Mouse (Mus musculus) heart, embryonic 14.5 days (tissue): ENCODE data around the gene Idh1. TPM values are rescaled to one million over a fixed set of nuclear protein-coding genes. Genes with fewer than 3 reads are reported as not detected.

Experiments used
- ATAC-seq: fragments of 200-750 bp; cut with Nextera tagmentation; 2 replicates; pipeline ENCODE4 v1.8.0; 2017; ENCODE audit warnings: low read depth, moderate TSS enrichment; ENCODE audit not compliant: insufficient number of reproducible peaks, insufficient read depth, low FRiP score
- H3K27ac ChIP-seq, 2 experiments: fragments of 200-500 bp in 1 of 2; fragments of 300-500 bp in 1 of 2; sonication (generic) in 1 of 2; replicated peaks in 1 of 2; 2 replicates each; pipeline ENCODE4 v1.5.1; 2012 to 2014; ENCODE audit warnings: low read depth in 2 of 2, low read length in 2 of 2, control low read depth in 1 of 2, mild to moderate bottlenecking in 1 of 2, mixed read lengths in 1 of 2; ENCODE audit not compliant: control insufficient read depth in 1 of 2, insufficient read depth in 1 of 2
- H3K27me3 ChIP-seq: fragments of 300-500 bp; sonication (generic); 2 replicates; pipeline ENCODE4 v1.6.1; 2014; ENCODE audit warnings: mild to moderate bottlenecking, low read length, control low read depth; ENCODE audit not compliant: control insufficient read depth, insufficient read depth
- H3K36me3 ChIP-seq: fragments of 300-500 bp; sonication (generic); 2 replicates; pipeline ENCODE4 v1.6.1; 2014; ENCODE audit warnings: mild to moderate bottlenecking, control low read depth, low read length, mixed read lengths; ENCODE audit not compliant: control insufficient read depth, insufficient read depth
- H3K4me1 ChIP-seq, 2 experiments: fragments of 200-500 bp in 1 of 2; fragments of 300-500 bp in 1 of 2; sonication (generic) in 1 of 2; 2 replicates each; pipeline ENCODE4 v1.6.1; 2012 to 2014; ENCODE audit warnings: low read length in 2 of 2, control low read depth in 1 of 2, mixed read lengths in 1 of 2; ENCODE audit not compliant: control insufficient read depth in 2 of 2, insufficient read depth in 2 of 2
- H3K4me2 ChIP-seq: fragments of 300-500 bp; sonication (generic); 2 replicates; pipeline ENCODE4 v1.6.1; 2014; ENCODE audit warnings: mild to moderate bottlenecking, low read length
- H3K4me3 ChIP-seq, 2 experiments: fragments of 200-500 bp in 1 of 2; fragments of 300-500 bp in 1 of 2; sonication (generic) in 1 of 2; 2 replicates each; pipeline ENCODE4 v1.5.1; 2012 to 2014; ENCODE audit warnings: low read length in 2 of 2, mild to moderate bottlenecking in 2 of 2, control low read depth in 1 of 2, low read depth in 1 of 2, moderate library complexity in 1 of 2; ENCODE audit not compliant: control insufficient read depth in 1 of 2, insufficient read depth in 1 of 2
- H3K9ac ChIP-seq: fragments of 300-500 bp; sonication (generic); 2 replicates; pipeline ENCODE4 v1.6.1; 2014; ENCODE audit warnings: mild to moderate bottlenecking, low read length
- H3K9me3 ChIP-seq: fragments of 300-500 bp; sonication (generic); 2 replicates; pipeline ENCODE4 v1.6.1; 2016; ENCODE audit warnings: low read length, control low read depth; ENCODE audit not compliant: control insufficient read depth
- WGBS: fragments of 180-500 bp; shearing (Covaris S2); extraction: QIAGEN DNeasy Blood & Tissue Kit; methylation state at CpG from one replicate; pipeline ENCODE4 v1.1.7; 2014; 5-methylcytosine and 5-hydroxymethylcytosine counted together
- polyA plus RNA-seq: library from polyadenylated mRNA; unstranded; fragments of >200 nt; fragmentation: Nextera tagmentation; extraction: Ambion mirVana; gene quantifications from 2 replicates; pipeline ENCODE4 v1.2.1, GENCODE M21; 2014

Gene Idh1
- polyA plus RNA-seq, 1 experiment from 2014 or later: 74.3 TPM

GRCm38 (mm10) chr1:65176912-65177311, 9.4 kb downstream of the Idh1 start:
- Histone ChIP-seq H3K9ac (no peak overlapping the region), H3K36me3 (peaks cover 26% of the 10 kb centered on the region), H3K9me3 (no peaks in the 10 kb centered on the region), H3K4me2 (no peak overlapping the region), H3K27ac (no peak overlapping the region), H3K4me1 (peaks cover 0 to 8% of the 10 kb centered on the region in 2 experiments; a peak in 2 of 4 replicates), H3K4me3 (no peak overlapping the region), H3K27me3 (no peaks in the 10 kb centered on the region)
- 71% methylated on average over 5 of the region's 5 CpGs for WGBS
- ATAC-seq: no peak

GRCm38 (mm10) chr1:65176171-65176570, 10.1 kb downstream of the Idh1 start:
- H3K27me3 ChIP-seq: no peaks in the 10 kb centered on the region
- 72% methylated on average over 4 of the region's 4 CpGs for WGBS
- no peak for ATAC-seq
- peaks cover 33% of the 10 kb centered on the region for H3K36me3 ChIP-seq
- H3K4me2 ChIP-seq: no peak overlapping the region
- H3K4me1 ChIP-seq: peaks cover 0 to 8% of the 10 kb centered on the region in 2 experiments; a peak in 2 of 4 replicates
- H3K4me3 ChIP-seq: no peak overlapping the region
- H3K9me3 ChIP-seq: no peaks in the 10 kb centered on the region
- no peak overlapping the region for H3K27ac ChIP-seq
- H3K9ac ChIP-seq: no peak overlapping the region

DNA sequence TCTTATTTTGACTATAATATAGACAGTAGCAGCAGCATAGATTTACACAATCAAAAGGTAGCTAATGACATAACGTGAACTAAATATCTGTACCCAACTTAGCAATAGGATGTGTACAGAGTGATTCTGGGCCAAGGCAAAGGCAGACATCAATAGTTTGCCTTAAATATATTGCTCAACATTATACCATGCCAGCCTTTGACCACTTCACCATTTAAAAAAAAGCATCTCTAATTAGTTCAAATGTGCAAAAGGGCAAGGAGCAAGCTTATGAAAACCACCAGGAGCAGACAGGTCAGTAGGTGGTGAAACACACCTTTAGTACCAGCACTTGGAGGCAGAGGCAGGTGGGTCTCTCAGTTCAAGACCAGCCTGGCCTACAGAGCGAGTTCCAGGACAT, 12.6 kb downstream of the Idh1 start:
- Histone ChIP-seq H3K27ac (no peak overlapping the region), H3K4me1 (peaks cover 0 to 8% of the 10 kb centered on the region in 2 experiments; a peak in 2 of 4 replicates), H3K4me2 (no peak overlapping the region), H3K9ac (no peak overlapping the region), H3K9me3 (no peaks in the 10 kb centered on the region), H3K27me3 (no peaks in the 10 kb centered on the region), H3K4me3 (no peak overlapping the region), H3K36me3 (peaks cover 57% of the 10 kb centered on the region)
- no peak for ATAC-seq
- 92% methylated on average over 2 of the region's 2 CpGs for WGBS

DNA sequence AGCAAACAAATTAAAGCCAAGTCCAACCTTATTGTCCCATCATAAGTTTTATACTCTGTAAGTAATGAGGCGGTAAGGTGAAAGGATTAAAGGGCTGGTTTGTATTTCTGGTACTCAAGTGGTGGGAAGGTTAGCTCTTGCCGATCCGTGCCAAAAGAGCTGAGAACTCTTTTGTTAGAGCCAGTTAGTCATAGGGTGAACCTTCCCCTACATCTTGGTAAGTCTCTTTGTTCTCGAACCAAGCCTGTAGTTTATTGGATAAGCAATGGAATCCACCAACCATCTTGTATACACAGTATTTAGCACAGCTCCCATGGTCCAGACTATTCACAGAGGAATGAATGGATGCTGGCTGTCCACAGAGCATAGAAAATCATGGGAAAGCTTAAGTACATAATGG, 14.7 kb downstream of the Idh1 start:
- no peaks in the 10 kb centered on the region for H3K9me3 ChIP-seq
- H3K9ac ChIP-seq: no peak overlapping the region
- ATAC-seq: no peak
- peaks cover 79% of the 10 kb centered on the region for H3K36me3 ChIP-seq
- H3K4me1 ChIP-seq: no peaks in the 10 kb centered on the region
- H3K27me3 ChIP-seq: no peaks in the 10 kb centered on the region
- no peak overlapping the region for H3K27ac ChIP-seq
- WGBS: 85% methylated on average over 4 of the region's 4 CpGs
- H3K4me3 ChIP-seq: no peak overlapping the region
- H3K4me2 ChIP-seq: no peak overlapping the region

DNA sequence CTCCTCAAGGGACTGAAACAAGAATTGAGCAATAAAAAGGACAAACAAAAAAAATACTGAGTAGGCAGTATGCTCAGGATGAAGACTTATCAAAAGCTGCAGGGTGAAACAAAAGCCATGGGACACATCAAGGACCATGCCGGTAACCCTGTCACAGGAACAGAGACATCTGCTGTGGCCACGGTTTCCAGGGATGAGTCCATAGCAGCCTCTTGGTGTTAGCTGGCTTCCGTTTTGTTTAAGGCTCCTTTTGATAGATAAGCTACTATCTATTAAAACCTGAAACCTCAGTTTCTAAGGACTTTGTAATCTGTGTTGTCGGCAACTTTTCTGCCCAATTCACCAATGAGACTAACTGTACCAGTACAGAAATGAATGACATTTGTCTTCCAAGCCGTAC, 16.4 kb downstream of the Idh1 start:
- no peak overlapping the region for H3K27ac ChIP-seq
- H3K27me3 ChIP-seq: no peaks in the 10 kb centered on the region
- no peak for ATAC-seq
- no peaks in the 10 kb centered on the region for H3K4me1 ChIP-seq
- H3K4me2 ChIP-seq: no peak overlapping the region
- H3K4me3 ChIP-seq: no peak overlapping the region
- H3K9ac ChIP-seq: no peak overlapping the region
- H3K9me3 ChIP-seq: no peaks in the 10 kb centered on the region
- 74% methylated on average over 5 of the region's 5 CpGs for WGBS
- H3K36me3 ChIP-seq: peaks cover 94% of the 10 kb centered on the region

- Histone ChIP-seq H3K9me3 (no peaks in the 10 kb centered on the region), H3K27ac (no peak overlapping the region), H3K9ac (no peak overlapping the region), H3K4me3 (no peak overlapping the region), H3K4me1 (no peaks in the 10 kb centered on the region), H3K4me2 (no peak overlapping the region), H3K36me3 (peaks cover 95% of the 10 kb centered on the region), H3K27me3 (no peaks in the 10 kb centered on the region)
- ATAC-seq: no peak
- 90% methylated on average over 7 of the region's 7 CpGs for WGBS
Measured at GRCm38 (mm10) chr1:65169536-65169935, 16.8 kb downstream of the Idh1 start.

DNA sequence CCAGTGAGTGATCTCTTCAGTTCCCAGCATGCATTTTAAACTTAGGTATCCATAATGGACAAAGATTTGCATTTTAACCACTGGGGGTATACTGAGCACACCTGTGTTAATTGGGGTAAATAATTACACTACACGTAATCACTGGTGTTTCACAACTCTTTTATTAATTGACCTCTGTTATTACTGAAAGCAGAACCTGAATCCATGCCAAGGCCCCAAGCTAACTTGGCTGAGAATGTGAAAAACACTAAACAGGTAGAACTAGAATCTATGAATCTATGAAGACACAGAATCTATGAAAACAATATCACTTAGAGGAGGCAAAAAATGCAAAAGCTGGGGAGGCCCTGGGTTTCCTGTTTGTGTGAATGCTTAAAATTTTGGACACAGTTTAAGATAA, 18.8 kb downstream of the Idh1 start:
- no peak overlapping the region for H3K27ac ChIP-seq
- ATAC-seq: no peak
- H3K27me3 ChIP-seq: no peaks in the 10 kb centered on the region
- no peak overlapping the region for H3K4me2 ChIP-seq
- no peak overlapping the region for H3K9ac ChIP-seq
- H3K4me1 ChIP-seq: no peaks in the 10 kb centered on the region
- WGBS: 98% methylated on average over 1 of the region's 1 CpGs
- H3K36me3 ChIP-seq: peaks cover 95% of the 10 kb centered on the region
- no peak overlapping the region for H3K4me3 ChIP-seq
- H3K9me3 ChIP-seq: no peaks in the 10 kb centered on the region

- 100% methylated on average over 1 of the region's 1 CpGs for WGBS
- Histone ChIP-seq H3K9ac (no peak overlapping the region), H3K27ac (no peak overlapping the region), H3K4me1 (no peaks in the 10 kb centered on the region), H3K9me3 (no peaks in the 10 kb centered on the region), H3K27me3 (no peaks in the 10 kb centered on the region), H3K36me3 (peaks cover 92% of the 10 kb centered on the region), H3K4me3 (no peak overlapping the region), H3K4me2 (no peak overlapping the region)
- no peak for ATAC-seq
Measured at GRCm38 (mm10) chr1:65162210-65162609, 24.1 kb downstream of the Idh1 start.
